Mouse (Mus musculus) testis, adult 10 weeks (tissue): ENCODE data around the gene Hsph1. TPM values are rescaled to one million over a fixed set of nuclear protein-coding genes. Genes with fewer than 3 reads are reported as not detected.

Experiments used
- polyA plus RNA-seq: library from polyadenylated mRNA; stranded (reverse); fragments of 350-450 nt; fragmentation: Illumina TruSeq; extraction: RNeasy Lipid Tissue Mini Kit (QIAGEN cat#74804); gene quantifications from one replicate; pipeline ENCODE4 v1.2.3, GENCODE M21; 2014; ENCODE audit warnings: low read depth, low replicate concordance

Gene Hsph1
- polyA plus RNA-seq = 129 TPM

DNA sequence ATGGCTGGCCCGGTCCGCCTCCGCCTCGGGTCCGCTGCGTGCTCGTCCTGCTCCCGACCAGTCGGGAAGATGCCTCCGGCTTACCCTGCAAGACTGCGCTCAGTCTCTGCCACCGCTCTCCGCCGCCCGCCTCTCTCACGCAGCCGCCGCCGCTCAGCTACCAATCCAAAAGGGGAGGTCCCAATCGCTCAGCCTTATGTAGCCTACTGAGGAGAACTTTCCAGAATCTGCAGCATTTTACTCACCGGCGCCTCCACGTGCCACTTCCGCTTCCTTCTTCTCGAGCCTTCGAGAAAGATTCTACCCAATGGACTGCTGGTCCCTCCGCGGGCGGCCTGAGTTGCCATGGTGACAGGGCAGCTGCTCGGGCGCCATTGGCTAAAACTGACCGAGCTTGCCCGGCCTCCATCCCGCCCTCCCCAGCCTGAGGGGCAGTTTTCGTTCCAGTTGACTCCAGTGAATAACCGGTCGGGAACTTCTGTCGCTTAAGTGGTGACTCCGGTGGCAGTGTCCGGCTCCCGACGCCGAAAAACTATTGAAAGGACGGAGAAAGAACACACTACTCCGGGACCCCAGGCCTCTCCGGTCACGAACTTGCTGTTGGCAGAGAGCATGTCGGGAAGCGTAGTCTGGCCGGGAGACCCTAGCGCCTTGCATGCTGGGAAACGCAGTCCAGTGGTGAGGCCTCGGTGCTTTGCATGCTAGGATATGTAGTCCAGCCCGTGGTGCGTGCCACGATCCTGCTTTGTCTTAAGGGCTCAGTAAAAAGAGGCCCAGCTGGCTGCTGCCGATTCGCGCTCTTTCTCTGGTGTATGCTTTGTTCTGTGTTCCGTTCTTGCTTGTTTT, at the start of gene Hsph1:
Gene Hsph1, minus strand, starts transcription at position 302 of the 846 bp plus-strand sequence.

DNA sequence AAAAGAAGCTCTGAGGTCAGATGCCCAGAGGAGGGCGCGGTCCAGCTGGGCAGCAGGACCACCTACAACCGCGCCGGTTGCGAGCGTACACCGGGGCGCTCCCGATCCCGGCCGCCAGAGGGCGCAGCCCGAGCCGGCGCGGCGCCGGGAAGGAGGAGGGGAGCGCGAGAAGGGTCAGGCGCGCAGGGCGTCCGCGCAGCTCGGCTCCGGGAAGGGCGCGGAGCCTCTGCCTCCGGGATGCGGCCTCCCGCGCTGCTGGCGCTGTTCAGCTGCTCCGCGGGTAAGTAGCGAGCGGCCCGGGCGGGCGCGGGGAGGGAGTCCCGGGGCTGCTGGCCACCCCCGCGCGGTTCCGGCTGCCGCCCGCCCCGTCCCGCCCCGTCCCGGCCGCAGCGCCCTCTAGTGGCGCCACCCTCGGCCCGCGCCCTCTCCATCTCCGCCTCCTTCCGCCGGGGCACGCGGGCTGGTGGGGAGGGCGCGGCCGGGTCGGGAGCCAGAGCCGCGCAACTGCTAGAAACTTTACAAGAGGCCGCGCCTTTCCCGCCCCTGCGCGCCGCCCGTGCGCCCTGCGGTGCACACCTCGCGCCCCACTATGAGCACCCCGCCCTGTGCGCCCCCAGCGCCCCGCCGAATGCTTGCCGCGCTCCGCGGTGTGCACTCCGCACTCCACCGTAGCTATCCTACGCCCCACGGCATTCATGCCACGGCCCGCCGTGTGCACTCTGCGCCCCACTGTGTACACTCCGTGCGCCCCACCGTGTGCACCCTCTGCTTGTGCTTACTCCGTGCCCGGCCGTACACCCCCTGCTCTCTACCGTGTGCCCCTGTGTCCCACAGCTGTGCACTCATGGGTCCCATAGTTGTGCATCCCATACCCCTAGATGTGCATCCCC, 42.2 kb upstream of the Hsph1 start, which contains the start of gene B3glct:
Gene B3glct, plus strand, starts transcription at position 131 of the 890 bp plus-strand sequence.

Other genes with a start within 250 kb of the Hsph1 start
- gene Medag, start 224.6 kb downstream of the Hsph1 start, polyA plus RNA-seq = 1.0 TPM
- 108 TPM for gene Tex26, start 196.7 kb downstream of the Hsph1 start, polyA plus RNA-seq
- gene Wdr95, start 107.7 kb downstream of the Hsph1 start, polyA plus RNA-seq = 9.4 TPM
- gene B3glct, start 41.9 kb upstream of the Hsph1 start, polyA plus RNA-seq = 1.8 TPM